Comparison of ENCODE assay signal across 15 mouse cellular contexts in genomic region chr2:60288606-60289005, GRCm38 (mm10). TPM values are rescaled to one million over a fixed set of nuclear protein-coding genes. Genes with fewer than 3 reads are reported as not detected.
A peak's percentile ranks its signal among the peaks of the same experiment; 100 is the strongest.
DNase-seq lines count a peak whose midpoint lies in the region; ATAC-seq and TF ChIP-seq lines count a peak whose summit lies in the region.
"Had no signal": no experiment of that assay in that cellular context is flagged by ENCODE, and none has a peak within 500 bp of the region (broad histone marks: within the 10 kb centered on the region; RNA-seq: fewer than 3 reads in every experiment).

No protein-coding gene starts in this region.

- no peaks in the 10 kb centered on the region for H3K36me3 ChIP-seq in liver, postnatal 0 days (replicated peaks; ENCODE audit: insufficient read depth, low read length)
- peaks cover 5 to 7% of the 10 kb centered on the region in 2 experiments for H3K36me3 ChIP-seq in CH12.LX (replicated peaks in 1 of 2; ENCODE audit: control insufficient read depth in 1 of 2, insufficient read depth in 1 of 2, low read length in 1 of 2)
- H3K36me3 ChIP-seq: forebrain, embryonic 12.5 days had no signal

- in situ Hi-C loops in CH12.LX (cut with MboI; ENCODE audit: low pct_ligation_motif_present, low pct_unique_long_range_greater_than_20kb, low sequenced_read_pairs), result no loop called here

- dilution Hi-C loops in CH12.LX (cut with MboI; ENCODE audit: extremely low pct_ligation_motif_present, extremely low pct_unique_long_range_greater_than_20kb, low sequenced_read_pairs), result no loop called here

- TF ChIP-seq CTCF in liver, postnatal 0 days (IDR thresholded peaks at IDR 0.05; ENCODE audit: low read depth), result no peak
- TF ChIP-seq CTCF in CH12.LX (conservative IDR thresholded peaks at IDR 0.05 in 1 of 2, IDR thresholded peaks at IDR 0.05 in 1 of 2; ENCODE audit: low read depth in 2 of 2, low read length in 2 of 2), result no peak

- H3K4me1 ChIP-seq in liver, postnatal 0 days (ENCODE audit: insufficient read depth), result peaks cover 15% of the 10 kb centered on the region
- H3K4me1 ChIP-seq in CH12.LX (ENCODE audit: control insufficient read depth in 1 of 2, insufficient read depth in 2 of 2), result peaks cover 10 to 23% of the 10 kb centered on the region in 2 experiments

- H3K4me3 ChIP-seq in liver, postnatal 0 days (ENCODE audit: low read depth, low read length), result no peak overlapping the region
- H3K4me3 ChIP-seq in CH12.LX (replicated peaks in 1 of 3; ENCODE audit: low read depth in 2 of 3, low read length in 2 of 3, poor library complexity in 1 of 3), result no peak overlapping the region
- H3K4me3 ChIP-seq: forebrain, embryonic 12.5 days had no signal

- WGBS in liver, postnatal 0 days (ENCODE audit: insufficient replicate concordance), result 37% methylated on average over 4 of the region's 4 CpGs

- no peaks in the 10 kb centered on the region for H3K27me3 ChIP-seq in liver, postnatal 0 days (ENCODE audit: insufficient read depth, low read length)
- no peaks in the 10 kb centered on the region for H3K27me3 ChIP-seq in CH12.LX (replicated peaks)
- H3K27me3 ChIP-seq: Patski had no signal

- no peak overlapping the region for H3K9ac ChIP-seq in liver, postnatal 0 days (replicated peaks)
- H3K9ac ChIP-seq in CH12.LX (ENCODE audit: insufficient read depth, low read depth), result no peak overlapping the region
- H3K9ac ChIP-seq: forebrain, embryonic 12.5 days; hindbrain, embryonic 14.5 days; liver, embryonic 14.5 days had no signal

- TF ChIP-seq EP300 in liver, postnatal 0 days (IDR thresholded peaks at IDR 0.05; ENCODE audit: low read depth), result no peak
- peak; percentile 94 for TF ChIP-seq EP300 in CH12.LX (IDR thresholded peaks at IDR 0.05; ENCODE audit: low read length)

- no peak overlapping the region for H3K4me2 ChIP-seq in liver, postnatal 0 days (ENCODE audit: low read depth, low read length)
- 0 out of 2 replicates have a peak overlapping the region, but pooled peaks have one; percentile 9 for H3K4me2 ChIP-seq in CH12.LX (ENCODE audit: insufficient read depth, low read depth, poor library complexity, severe bottlenecking)
- H3K4me2 ChIP-seq: forebrain, embryonic 12.5 days; hindbrain, embryonic 14.5 days had no signal

- no peak for ATAC-seq in liver, postnatal 0 days
- ATAC-seq: intestine, embryonic 16.5 days; Patski had no signal

- no peak for TF ChIP-seq RAD21 in CH12.LX (IDR thresholded peaks at IDR 0.05; ENCODE audit: low read depth, low read length)

- no peaks in the 10 kb centered on the region for H3K79me2 ChIP-seq in CH12.LX (replicated peaks; ENCODE audit: control insufficient read depth, extremely low read depth, insufficient read depth, poor library complexity, severe bottlenecking)

- peak overlapping the region; percentile 18; the same call in 1 of the 2 replicates for H3K27ac ChIP-seq in liver, postnatal 0 days (ENCODE audit: low read depth)
- no peak overlapping the region for H3K27ac ChIP-seq in CH12.LX (ENCODE audit: insufficient read depth, low read depth)
- H3K27ac ChIP-seq: forebrain, embryonic 12.5 days; hindbrain, embryonic 14.5 days; kidney, postnatal 0 days; liver, embryonic 14.5 days had no signal

- no peak for TF ChIP-seq POLR2A in CH12.LX (IDR thresholded peaks at IDR 0.05; ENCODE audit: low read depth, low read length)

- DNase-seq in liver, postnatal 0 days, result no peak
- DNase-seq in liver, result no peak
- peak; percentile 71 for DNase-seq in CH12.LX (ENCODE audit: extremely low read depth)
- DNase-seq in c-Kit-positive CD71-negative TER-119-negative erythroid progenitor cells, embryonic 14.5 days (ENCODE audit: low read depth), result peak; percentile 32
- DNase-seq in naive thymus-derived CD4-positive, alpha-beta T cell, adult 2 months (ENCODE audit: low read depth), result peak; percentile 3
- DNase-seq in thymus, postnatal 4 days, result no peak
- DNase-seq in left cerebral cortex, adult 11 months (ENCODE audit: low spot score), result no peak
- DNase-seq: cerebellum, adult 2 months had no signal

- H3K9me3 ChIP-seq in liver, postnatal 0 days (ENCODE audit: low read length), result no peaks in the 10 kb centered on the region
- H3K9me3 ChIP-seq in CH12.LX (replicated peaks; ENCODE audit: low read length), result no peaks in the 10 kb centered on the region
- H3K9me3 ChIP-seq: forebrain, embryonic 12.5 days had no signal

TF ChIP-seq in CH12.LX, 34 proteins besides CTCF, POLR2A, EP300 and RAD21:
- TF ChIP-seq MAFK (IDR thresholded peaks at IDR 0.05; ENCODE audit: insufficient replicate concordance, low read length) (no peak), RCOR1 (conservative IDR thresholded peaks at IDR 0.05; ENCODE audit: low read depth, low read length) (0 out of 2 replicates have a peak, but pooled peaks have one; percentile 51), IRF4 (IDR thresholded peaks at IDR 0.05; ENCODE audit: low read depth, low read length) (peak; percentile 92)

RNA-seq across cellular contexts. Expression of gene Cd302, which starts 4.3 kb away (rescaled TPM):
- polyA plus RNA-seq in liver, postnatal 0 days (2015; fragmentation: Nextera tagmentation; extraction: Ambion mirVana), result 349 and 375 TPM in 2 replicates
- total RNA-seq in CH12.LX (2012; rRNA removed) (not detected in 2 replicates), CH12.LX (2014; rRNA removed) (not detected in 2 replicates)
- not detected in 2 replicates for polyA plus RNA-seq in CH12.LX (2012; ENCODE audit: insufficient read length, low read depth)
- total RNA-seq: megakaryocyte-erythroid progenitor cell, adult 5-6 weeks had no signal

Comparison
In these comparisons a context has a peak if more than half of its experiments do, and no peak if none do; other contexts are left out.
1. DNase-seq: peak in CH12.LX (single experiment), c-Kit-positive CD71-negative TER-119-negative erythroid progenitor cells, embryonic 14.5 days (single experiment) and naive thymus-derived CD4-positive, alpha-beta T cell, adult 2 months (single experiment); none in liver, postnatal 0 days (single experiment), liver (single experiment), thymus, postnatal 4 days (single experiment) and left cerebral cortex, adult 11 months (single experiment).
2. RNA of gene Cd302, which starts 4.3 kb away (polyA plus RNA-seq): 349 to 375 TPM in liver, postnatal 0 days; not detected in CH12.LX; every median in the first group is over 100 times any median in the second.